Mouse (Mus musculus) thymus, postnatal 4 days (tissue): ENCODE data around the gene Cd2ap.
"Not testable (repeated sequence)": the region's sequence is repeated elsewhere in the genome, so short reads cannot be mapped to it uniquely, and the experiment has no call there.

Experiments used
- DNase-seq: peaks from one replicate; pipeline ENCODE4 v3.0.0; 2021

Gene Cd2ap

DNA sequence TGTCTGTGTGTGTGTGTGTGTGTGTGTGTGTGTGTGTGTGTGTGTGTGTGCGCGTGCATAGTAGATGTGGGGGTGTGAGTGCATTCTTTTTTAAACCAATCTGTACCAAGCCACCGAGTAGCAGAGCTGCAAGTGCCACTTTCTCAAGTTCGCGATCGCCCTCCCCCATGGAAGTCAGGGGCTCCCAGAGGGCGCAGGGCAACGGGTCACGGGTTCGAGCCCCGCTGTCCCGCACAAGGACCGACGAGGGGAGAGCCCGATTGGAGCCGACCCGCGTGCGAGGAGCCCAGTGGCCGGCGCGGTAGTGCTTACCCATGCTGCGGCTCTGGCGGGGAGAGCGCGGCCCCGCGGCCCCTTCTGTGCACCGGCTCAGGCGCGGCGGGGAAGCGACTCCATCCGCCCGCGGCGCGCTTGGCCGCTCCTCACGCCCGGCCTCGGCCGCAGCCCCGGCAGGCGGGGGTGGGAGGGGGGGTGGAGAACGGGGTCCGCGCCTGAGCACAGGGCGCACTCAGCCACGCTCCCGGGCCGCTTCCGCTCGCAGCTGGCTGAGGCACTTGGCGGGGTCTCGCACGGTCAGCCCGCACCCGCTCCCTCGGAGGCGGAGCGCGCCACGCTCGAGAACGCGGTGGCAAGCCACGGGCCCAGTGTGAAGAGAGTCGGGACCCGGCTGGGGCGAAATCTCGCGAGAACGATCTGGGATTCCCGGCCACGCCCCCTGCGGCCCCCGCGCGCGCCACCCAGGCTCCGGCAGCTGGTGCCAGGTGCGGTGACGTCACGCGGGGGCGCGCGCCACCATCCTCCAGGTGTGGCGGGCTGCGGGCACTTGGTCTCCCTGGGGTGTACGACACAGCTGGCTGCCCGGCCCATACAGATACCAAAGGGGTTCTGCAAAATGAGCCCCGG lies at the start of gene Cd2ap:
Gene Cd2ap, minus strand, starts transcription at position 665 of the 903 bp plus-strand sequence.
- peak; percentile 100 for DNase-seq

DNA sequence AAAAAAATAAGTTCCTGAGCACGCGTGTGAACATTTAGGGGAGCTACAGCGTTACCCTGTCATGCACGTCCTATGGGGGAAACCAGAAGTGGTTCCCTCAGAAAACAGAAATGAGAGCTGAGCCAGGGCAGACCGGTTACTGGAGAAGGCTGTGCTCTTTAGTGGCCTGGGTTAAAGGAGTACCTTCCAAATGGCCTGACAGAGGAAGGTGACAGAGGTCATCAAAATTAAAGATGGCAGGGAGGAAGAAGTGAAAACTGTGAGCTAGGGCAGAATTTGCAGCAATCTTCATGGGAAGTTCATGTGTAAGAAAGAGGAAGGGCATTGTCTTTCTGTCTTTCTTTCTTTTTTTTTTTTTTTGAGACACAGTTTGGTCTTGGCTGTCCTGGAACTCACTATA lies 48.3 kb upstream of the Cd2ap start:
- no peak for DNase-seq

DNA sequence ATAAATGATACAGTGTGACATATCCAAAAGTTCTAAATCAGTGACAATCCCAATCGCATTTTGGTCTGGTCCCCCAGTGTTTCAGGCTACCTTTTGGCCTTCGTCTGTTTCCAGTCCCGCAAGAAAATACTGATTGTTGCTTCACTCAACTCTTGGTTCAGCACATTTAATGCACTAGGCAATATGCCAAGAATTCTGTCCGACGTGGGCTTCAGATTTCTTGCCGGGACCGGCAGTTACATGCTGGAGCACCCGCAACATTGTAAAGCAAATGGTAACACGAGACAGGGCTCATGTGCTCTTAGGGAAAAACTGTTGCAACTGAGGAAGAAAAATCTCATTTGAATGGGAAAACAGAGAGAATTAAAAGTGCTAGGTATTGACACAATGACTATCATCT lies 42.3 kb upstream of the Cd2ap start:
- DNase-seq: no peak

DNA sequence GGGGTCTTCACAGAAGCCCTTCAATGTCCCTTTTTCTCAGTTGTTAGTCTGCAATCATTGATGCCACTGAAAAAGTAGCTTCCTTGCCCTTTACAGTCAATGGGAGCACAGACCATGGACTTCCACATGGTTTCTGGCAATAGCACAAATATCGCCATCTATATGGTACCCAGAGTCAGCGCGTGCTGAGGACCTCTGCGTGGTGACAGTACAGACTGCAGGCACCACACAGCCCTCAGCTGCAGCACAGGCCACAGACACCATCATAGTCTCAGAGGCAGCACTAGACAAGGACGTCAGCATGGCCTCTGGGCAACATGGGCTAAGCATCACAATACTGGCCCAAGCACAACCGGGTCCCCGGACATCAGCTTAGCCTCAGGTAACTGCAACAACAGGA lies 38.3 kb upstream of the Cd2ap start:
- no peak for DNase-seq

DNA sequence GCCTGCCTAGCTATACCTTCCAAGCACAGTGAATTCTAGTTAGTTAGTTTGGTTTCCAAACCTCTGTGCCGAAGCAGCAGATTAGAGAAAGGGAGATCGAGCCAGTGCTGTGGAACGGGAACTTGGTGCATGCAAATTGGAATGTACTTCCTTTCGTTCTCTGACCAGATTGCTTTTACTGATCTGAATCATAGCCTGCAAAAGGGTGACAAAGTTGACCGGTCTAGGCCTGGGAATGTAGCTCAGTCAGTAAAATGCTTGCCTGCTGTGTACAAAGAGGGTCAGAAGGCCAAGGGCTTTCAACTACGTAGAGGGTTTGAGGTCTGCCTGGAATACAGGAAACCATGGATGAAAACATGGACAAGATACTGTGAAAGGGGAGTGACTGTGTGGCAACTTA lies 35.7 kb upstream of the Cd2ap start:
- DNase-seq: no peak

DNA sequence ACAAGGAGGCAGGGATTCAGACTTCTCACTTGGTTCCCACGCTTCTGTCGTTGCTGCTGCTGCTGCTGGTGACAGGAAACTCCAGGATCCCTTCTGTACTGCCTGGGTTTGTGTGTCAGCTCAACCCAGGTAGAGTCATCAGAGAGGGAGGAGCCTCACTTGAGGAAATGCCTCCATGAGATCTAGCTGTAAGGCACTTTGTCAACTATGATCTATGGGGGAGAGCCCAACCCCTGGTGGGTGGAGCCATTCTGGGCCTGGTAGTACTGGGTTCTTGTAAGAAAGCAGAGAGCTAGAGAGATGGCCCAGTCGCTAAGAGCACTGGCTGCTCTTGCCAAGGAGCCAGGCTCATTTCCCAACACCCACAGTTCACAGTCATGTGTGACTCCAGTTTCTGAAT lies 34.0 kb upstream of the Cd2ap start:
- DNase-seq: no peak

DNA sequence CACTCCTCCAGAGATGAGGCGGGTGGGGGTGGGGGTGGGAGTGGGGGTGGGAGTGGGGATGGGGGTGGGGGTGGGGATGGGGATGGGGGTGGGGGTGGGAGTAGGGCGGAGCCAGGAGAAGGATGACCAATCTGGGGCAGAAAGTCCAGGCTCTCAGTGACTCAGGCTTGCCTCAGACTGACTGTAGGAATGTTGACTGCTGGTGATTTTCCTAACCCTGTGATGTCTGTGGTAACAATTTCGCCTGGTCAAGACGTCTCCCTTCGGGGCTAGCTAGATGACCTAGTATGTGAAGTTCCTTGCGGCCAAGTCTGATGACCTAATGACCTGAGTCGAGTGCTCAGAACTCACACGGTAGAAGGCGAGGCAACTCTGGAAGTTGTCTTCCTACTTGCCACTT lies 32.9 kb upstream of the Cd2ap start:
- no peak for DNase-seq

DNA sequence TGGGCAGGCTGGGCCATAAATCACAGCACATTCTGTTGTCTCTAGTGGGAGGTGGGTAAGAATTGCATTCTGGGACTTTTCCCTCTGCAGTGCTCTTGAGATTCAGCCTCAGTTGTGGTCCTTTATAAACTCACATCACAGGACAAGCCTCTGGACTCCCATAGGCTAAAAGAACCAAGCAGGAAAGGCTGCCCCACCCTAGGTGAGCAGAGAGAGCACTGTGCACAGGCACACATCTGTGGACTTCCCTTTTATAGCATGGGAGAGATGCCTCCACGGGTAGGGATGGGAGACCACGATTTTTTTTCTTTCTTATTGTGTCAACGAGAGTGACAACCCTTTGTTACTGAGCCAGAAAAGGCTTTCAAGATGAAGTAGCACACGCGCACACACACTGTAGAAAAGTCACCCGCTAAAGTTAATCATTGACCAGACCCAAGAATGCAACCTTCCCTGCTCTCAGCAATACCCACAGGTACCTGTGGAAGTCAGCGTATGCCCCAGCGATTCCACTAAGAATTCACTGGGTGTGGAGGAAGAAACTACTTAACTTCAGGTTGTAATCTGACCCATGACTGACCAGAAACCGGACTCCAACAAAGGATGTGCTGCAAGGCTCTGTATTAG lies 32.4 kb upstream of the Cd2ap start:
- DNase-seq: no peak

DNA sequence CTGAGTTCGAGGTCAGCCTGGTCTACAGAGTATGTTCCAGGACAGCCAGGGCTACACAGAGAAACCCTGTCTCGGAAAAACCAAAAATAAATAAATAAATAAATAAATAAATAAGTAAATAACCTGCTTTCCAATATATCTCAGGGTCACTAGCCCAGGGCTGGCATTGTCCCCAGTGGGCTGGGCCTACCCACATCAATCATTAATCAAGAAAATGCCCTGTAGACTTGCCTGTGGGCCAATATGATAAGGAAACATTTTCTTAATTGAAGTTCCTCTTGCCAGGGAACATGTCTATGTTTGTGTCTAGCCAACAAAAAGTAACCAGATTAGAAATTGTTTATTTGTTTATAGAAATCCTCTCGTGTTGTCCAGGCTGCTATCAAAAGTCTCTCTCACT lies 31.7 kb upstream of the Cd2ap start:
- no peak for DNase-seq

DNA sequence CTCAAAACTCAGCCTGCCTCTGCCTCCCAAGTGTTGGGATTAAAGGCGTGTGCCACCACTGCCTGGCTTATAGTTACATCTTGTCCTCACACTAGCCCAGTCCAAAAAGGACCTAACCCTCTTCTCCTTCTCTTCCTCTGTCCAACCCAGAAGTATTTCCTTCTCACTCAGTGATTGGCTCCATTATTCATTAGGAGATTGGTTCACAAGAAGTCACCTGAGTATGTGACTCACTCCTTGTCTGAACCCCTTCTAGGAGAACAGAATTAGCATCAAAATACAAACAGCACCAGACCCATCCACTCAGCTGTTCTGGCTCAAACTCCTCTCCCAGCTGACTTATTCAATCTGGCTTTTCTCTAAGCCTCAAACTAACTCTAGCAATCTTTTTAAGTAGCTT lies 30.0 kb upstream of the Cd2ap start:
- not testable (repeated sequence) for DNase-seq

DNA sequence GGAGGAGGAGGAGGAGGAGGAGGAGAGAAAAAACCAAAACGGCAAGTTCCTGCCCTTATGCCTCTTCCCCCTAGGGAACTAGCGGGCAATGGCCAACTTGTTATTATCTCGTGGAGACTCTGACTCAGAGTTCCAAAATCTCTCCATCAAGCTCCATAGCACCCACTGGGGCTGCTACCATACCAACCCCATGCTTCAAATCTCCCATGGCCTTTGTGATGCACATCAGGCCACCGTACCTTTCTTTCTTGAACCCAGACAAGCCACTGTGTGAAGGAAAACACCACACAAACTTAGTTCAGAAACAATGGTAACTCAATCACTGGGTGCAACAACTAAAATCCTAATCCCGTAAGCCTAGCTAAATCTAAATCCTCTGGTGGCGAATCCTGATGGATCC lies 29.5 kb upstream of the Cd2ap start:
- DNase-seq: no peak

DNA sequence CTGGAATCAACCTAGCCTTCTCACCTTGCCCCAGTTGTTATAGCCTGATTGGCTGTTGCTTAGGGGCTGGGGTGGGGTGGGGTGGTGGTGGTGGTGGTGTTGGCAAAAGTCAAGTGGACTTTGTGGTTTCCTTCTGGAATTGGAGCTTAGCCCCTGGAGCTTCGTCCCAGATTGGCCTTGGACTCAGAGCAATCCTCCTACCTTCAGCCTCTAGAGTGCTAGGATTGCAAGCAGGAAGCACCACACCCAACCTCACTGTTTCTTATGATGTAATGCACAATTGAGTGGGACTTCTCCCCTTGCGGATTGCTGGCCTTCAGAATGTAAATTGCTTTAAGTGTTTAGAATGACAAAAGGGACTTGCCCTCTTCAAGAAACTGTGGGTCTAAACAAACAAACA lies 24.3 kb upstream of the Cd2ap start:
- no peak for DNase-seq

DNA sequence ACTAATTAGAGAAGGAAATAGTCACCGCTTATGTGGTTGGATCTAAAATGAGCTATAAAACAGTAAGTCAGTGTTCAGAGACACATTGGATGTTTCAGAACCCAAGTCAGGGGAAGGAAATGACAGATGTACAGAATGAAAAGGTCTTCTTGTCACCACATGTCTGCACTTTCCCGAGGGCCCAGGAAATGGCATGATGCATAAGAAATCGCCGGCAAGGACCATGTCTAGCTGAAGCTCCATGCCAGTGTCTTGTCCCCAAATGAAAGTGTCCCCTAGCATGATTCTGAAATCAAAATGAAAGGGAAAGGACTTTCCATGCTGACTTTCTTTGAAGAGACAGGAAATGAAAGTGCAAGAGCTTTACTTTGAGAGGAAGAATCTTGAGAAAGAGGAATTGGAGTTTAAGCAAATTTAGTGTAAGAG lies 10.8 kb upstream of the Cd2ap start:
- DNase-seq: no peak

DNA sequence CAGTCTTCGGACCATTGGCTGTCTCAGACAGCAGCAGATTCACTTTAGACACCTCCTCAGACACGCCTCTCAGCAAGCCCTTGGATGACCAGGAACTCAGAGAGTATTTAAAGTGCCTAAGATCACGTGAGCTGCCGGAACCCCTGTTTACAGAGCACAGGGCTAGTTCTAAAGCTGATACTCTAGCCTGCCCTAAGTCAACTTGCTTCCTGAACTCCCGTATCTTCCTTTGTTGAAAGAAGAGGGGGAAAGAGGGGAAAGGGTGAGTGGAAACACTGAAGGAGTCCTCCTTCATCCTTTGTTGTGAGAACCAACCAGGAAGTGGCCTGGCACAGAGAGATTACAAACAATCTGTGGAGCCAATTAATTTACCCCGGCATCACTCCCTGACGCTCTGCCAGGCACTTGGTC lies 8.6 kb upstream of the Cd2ap start:
- DNase-seq: no peak

DNA sequence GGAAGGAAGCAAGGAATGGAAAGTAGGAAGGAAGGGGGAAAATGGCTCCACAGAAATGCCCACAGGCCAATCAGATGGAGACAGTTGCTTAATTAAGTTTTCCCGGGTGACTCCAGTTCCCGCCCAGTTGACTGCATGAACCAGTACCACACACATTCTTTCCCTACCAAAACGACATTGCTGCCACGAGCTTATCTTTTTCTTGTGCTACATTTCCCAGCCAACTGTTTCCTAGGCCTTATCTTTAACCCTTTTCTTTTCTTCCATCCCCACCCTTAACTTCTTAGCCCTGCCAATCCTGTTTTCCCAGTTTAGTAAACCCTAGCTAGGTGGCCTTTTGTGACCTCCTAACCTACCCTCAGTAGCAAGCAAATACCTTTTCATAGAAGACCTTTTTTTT lies 7.9 kb upstream of the Cd2ap start:
- no peak for DNase-seq

DNA sequence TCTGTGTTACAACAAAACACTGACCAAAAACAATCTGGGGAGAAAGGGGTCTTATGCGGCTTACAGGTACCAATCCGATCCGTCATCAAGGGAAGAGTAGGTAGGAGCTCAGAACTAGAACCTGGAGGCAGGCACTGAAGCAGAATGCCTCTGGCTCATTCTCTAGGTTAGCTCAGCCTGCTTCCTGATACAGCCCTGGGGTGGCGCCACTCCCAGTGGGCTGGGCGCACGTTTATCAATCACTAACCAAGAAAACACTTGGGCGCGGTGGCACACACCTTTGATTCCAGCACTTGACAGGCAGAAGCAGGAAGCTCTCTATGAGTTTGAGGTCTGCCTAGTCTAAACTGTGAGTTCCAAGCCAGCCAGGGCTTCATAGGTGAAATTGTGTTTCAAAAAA lies 7.3 kb upstream of the Cd2ap start:
- no peak for DNase-seq

DNA sequence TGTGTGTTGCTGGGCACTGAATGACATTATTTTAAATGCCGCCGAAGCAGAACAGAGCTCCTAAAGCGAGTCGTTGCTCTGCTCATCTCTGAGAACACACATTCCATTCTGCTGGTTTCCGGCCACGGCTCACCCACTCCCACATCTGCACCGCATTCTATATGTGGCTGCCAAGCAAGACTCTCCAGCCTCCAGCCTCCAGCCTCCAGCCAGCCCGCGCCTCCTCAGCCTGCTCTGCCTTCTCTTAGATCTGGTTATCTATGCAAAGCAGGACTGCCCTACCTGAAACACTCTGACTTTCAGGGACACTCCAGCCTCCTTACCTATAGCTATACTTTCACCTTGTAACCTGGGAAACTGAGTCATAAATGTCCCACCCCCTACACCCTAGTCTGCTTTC lies 6.8 kb upstream of the Cd2ap start:
- peak; percentile 16 for DNase-seq

DNA sequence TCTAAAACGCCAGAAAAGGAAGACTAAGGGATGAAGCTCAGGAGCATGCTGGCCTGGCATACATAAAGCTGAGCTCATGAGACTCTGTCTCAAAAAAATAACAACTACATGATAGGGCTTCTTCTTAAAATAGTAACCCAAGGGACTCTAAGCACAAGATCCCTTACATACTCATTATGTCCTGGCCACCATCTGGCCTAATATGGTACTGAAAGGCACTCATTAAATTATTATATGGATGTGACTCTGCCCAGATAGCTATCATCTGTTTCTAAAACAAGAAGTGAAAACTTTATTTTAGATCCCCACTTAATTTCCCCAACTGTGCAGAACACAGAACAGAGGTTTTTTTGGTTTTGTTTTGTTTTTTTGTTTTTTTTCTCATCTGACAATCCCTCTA lies 6.4 kb upstream of the Cd2ap start:
- no peak for DNase-seq

DNA sequence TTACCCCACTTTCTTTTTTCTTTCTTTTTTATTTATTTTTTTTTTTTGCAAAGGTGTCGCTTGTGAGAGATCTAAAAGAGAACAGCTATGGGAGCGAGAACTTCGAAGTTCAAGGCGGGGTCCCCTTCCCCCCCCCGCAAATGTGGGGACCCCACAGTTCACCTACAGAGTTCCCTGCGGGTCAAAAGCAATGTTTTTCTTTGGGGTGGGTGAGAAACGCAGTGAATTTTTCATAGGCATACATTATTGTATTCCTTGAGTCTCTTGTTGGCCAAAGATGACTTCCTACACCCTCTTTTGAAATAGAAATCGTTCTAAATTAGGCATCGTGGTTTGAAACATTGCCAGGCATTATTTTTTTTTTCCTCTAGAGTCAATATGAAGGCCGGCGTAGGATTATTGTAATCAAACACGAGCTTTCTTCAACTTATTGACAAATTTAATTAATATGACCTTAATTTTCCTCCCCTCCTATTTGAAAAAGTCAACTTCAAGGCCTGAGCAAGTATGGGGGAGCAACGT lies 500 bp upstream of the Cd2ap start:
- no peak for DNase-seq

DNA sequence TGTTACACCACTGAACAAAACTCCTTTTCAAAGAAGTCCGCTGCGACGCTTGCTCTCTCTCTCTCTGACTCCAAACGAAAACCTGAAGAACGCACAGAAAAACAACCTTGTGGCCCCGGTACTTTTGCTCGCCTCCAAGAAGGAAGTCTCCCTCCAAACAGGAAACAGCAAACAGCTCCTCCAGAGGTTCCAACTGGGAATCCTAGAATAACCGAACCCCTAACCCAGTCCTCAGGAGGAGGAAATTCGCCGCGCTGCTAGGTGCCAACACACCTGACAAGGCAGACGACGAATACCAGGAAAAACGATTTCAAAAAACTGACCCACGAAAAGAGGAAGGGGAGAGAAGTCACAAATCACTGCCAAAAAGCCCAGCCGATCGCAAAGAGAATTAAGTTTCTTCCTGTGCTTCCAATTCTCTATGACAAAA lies 879 bp downstream of the Cd2ap start:
- peak; percentile 57 for DNase-seq

DNA sequence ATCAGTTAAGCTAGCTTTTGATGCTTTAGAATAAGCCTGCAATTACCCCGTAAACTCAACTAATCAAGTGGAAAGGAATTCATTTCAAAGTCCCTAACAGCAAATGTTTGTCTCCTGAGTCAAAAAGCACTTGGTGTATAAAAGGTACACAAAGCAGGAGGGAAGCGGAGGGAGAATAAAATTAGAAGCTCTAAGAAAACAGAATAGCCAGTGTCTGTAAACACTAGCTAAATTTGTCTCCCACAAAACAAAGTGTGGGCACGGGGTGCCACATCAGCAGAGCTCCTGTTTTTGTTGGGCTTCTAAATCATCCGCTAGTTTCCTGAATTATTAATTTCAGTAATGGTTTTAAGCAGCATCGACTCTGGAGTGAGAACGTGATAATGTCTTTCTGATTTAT lies 1.4 kb downstream of the Cd2ap start:
- DNase-seq: no peak

DNA sequence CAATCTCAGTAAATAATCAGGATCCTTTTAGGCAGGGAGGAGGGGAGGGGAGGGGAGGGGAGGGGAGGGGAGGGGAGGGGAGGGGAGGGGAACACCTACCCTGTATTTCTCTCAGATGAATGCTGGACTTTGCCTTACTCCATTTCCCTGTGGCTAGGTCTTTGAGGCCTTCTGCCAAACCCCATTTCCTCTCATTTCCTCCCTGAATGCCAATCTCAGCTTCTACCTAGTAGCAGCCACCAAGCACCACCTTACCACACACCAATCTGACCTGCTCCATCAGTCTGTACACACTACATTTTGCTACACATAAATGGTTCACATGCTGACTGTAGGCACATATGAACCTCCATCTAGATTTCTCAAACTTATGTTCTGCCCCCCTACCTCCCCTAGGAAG lies 6.0 kb downstream of the Cd2ap start:
- no peak for DNase-seq

DNA sequence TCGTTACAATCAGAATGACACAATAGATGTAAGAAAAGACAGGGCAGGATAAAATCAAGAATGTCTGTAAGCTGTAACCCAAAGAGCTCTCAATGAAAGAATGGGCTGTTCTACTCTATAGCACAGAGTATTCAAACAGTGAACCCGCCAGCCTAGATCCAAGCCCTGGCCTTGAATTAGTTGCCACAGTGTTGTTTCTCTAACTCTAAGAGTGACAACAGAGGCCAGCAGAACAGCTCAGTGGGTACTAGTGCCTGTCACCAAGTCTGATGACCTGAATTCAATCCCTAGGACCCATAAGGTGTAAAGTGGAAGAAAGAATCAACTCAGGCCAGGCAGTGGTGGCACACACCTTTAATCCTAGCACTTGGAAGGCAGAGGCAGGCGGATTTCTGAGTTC lies 13.3 kb downstream of the Cd2ap start:
- DNase-seq: no peak

DNA sequence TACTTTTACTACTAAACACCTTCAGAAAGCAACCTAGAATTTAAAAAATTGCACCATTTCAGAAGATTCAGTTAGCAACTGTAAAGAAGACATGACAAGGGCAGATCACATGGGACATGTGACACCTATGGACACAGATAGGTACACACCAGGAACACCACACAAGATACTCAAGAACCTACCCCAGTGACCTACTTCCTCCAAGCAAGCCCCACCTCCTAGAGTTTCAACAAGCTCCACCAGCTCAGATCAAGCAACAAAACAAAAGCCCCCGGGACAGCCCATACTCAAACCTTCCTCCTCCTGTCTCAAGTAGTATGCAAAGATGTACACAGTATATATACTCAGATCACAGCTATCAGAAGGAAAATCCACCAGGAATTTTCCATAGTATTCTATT lies 16.1 kb downstream of the Cd2ap start:
- peak; percentile 37 for DNase-seq
